Mouse (Mus musculus) lung, embryonic 15.5 days (tissue): ENCODE data around the gene Pmpca. TPM values are rescaled to one million over a fixed set of nuclear protein-coding genes. Genes with fewer than 3 reads are reported as not detected.

Experiments
- ATAC-seq: fragments of 200-750 bp; cut with Nextera tagmentation; 2 replicates; pipeline ENCODE4 v1.8.0; 2017; ENCODE audit warnings: moderate number of reproducible peaks, borderline replicate concordance; ENCODE audit not compliant: low FRiP score, low TSS enrichment; ENCODE audit errors: extremely low read depth
- H3K27ac ChIP-seq: fragments of 300-500 bp; sonication (generic); 2 replicates; pipeline ENCODE4 v1.5.1; 2015; ENCODE audit warnings: moderate library complexity, mild to moderate bottlenecking, inconsistent platforms
- H3K27me3 ChIP-seq: fragments of 300-500 bp; sonication (generic); 2 replicates; pipeline ENCODE4 v1.6.1; 2015; ENCODE audit warnings: inconsistent platforms
- H3K36me3 ChIP-seq: fragments of 300-500 bp; sonication (generic); 2 replicates; pipeline ENCODE4 v1.6.1; 2015; ENCODE audit warnings: inconsistent platforms
- H3K4me1 ChIP-seq: fragments of 300-500 bp; sonication (generic); 2 replicates; pipeline ENCODE4 v1.6.1; 2015; ENCODE audit warnings: inconsistent platforms
- H3K4me2 ChIP-seq: fragments of 300-500 bp; sonication (generic); 2 replicates; pipeline ENCODE4 v1.6.1; 2015; ENCODE audit warnings: inconsistent platforms, mild to moderate bottlenecking, moderate library complexity
- H3K4me3 ChIP-seq: fragments of 300-500 bp; sonication (generic); 2 replicates; pipeline ENCODE4 v1.5.1; 2015; ENCODE audit warnings: mild to moderate bottlenecking, inconsistent platforms
- H3K9ac ChIP-seq: fragments of 300-500 bp; sonication (generic); 2 replicates; pipeline ENCODE4 v1.6.1; 2015; ENCODE audit warnings: inconsistent platforms
- H3K9me3 ChIP-seq: fragments of 300-500 bp; sonication (generic); 2 replicates; pipeline ENCODE4 v1.6.1; 2016; ENCODE audit warnings: inconsistent platforms
- WGBS: fragments of 180-500 bp; shearing (Covaris S2); methylation state at CpG from one replicate; pipeline ENCODE4 v1.1.7; 2015; 5-methylcytosine and 5-hydroxymethylcytosine counted together
- polyA plus RNA-seq: library from polyadenylated mRNA; unstranded; fragments of >200 nt; fragmentation: Nextera tagmentation; extraction: Ambion mirVana; gene quantifications from 2 replicates; pipeline ENCODE4 v1.2.1, GENCODE M21; 2015

Gene Pmpca
- polyA plus RNA-seq, 1 experiment from 2014 or later = 99.7 TPM

GRCm38 (mm10) chr2:26409362-26409761, 20.2 kb downstream of the Pmpca start:
- no peaks in the 10 kb centered on the region for H3K9me3 ChIP-seq
- 0 out of 2 replicates have a peak overlapping the region, but pooled peaks have one; percentile 68 for H3K27ac ChIP-seq
- H3K4me3 ChIP-seq = peak overlapping the region; percentile 66
- no peaks in the 10 kb centered on the region for H3K27me3 ChIP-seq
- H3K4me1 ChIP-seq = peaks cover 31% of the 10 kb centered on the region
- 56% methylated on average over 3 of the region's 3 CpGs for WGBS
- H3K9ac ChIP-seq = no peak overlapping the region; the same call in 1 of the 2 replicates
- H3K36me3 ChIP-seq = peaks cover 45% of the 10 kb centered on the region; the same call in 1 of the 2 replicates
- H3K4me2 ChIP-seq = peak overlapping the region; percentile 79; the same call in 1 of the 2 replicates
- no peak for ATAC-seq

DNA sequence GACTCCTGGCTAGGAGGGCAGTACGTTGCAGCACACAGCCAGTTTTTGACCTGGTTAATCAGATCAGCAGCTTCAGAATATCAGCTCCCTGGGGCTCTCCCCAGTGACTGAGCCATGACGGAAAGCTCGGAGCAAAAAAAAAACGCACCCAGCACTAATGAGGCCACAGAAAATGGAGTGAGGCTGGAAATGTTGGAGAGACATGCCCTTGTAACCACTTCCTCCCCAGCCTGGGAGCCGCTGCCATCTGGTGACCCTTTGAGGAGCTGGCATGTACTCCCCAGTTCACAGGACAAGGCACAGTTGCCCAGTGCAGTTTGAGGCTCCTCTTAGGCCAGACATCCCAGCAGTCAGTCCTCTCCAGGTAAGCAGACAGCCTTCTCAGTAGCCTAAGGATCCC, 21.0 kb downstream of the Pmpca start:
- peaks cover 31% of the 10 kb centered on the region for H3K4me1 ChIP-seq
- H3K4me2 ChIP-seq = no peak overlapping the region
- no peak overlapping the region for H3K27ac ChIP-seq
- 77% methylated on average over 5 of the region's 5 CpGs for WGBS
- no peak overlapping the region for H3K4me3 ChIP-seq
- ATAC-seq = no peak
- H3K9me3 ChIP-seq = no peaks in the 10 kb centered on the region
- no peaks in the 10 kb centered on the region for H3K27me3 ChIP-seq
- H3K9ac ChIP-seq = no peak overlapping the region
- H3K36me3 ChIP-seq = peaks cover 52% of the 10 kb centered on the region

GRCm38 (mm10) chr2:26410931-26411411, 21.8 kb downstream of the Pmpca start:
- no peak for ATAC-seq
- Histone ChIP-seq H3K9me3 (no peaks in the 10 kb centered on the region), H3K27me3 (no peaks in the 10 kb centered on the region), H3K27ac (0 out of 2 replicates have a peak overlapping the region, but pooled peaks have one; percentile 5), H3K9ac (no peak overlapping the region), H3K4me2 (no peak overlapping the region), H3K4me1 (peaks cover 29% of the 10 kb centered on the region), H3K4me3 (no peak overlapping the region), H3K36me3 (peaks cover 55% of the 10 kb centered on the region)
- WGBS = 50% methylated on average over 4 of the region's 5 CpGs

GRCm38 (mm10) chr2:26417066-26417465, 27.9 kb downstream of the Pmpca start:
- H3K4me1 ChIP-seq = no peaks in the 10 kb centered on the region
- ATAC-seq = no peak
- H3K36me3 ChIP-seq = peaks cover 89% of the 10 kb centered on the region
- no peak overlapping the region for H3K4me3 ChIP-seq
- H3K9me3 ChIP-seq = no peaks in the 10 kb centered on the region
- H3K27me3 ChIP-seq = no peaks in the 10 kb centered on the region
- no peak overlapping the region for H3K27ac ChIP-seq
- no peak overlapping the region for H3K9ac ChIP-seq
- no peak overlapping the region for H3K4me2 ChIP-seq

- no peak for ATAC-seq
- Histone ChIP-seq H3K36me3 (peaks cover 94% of the 10 kb centered on the region), H3K9ac (no peak overlapping the region), H3K4me1 (no peaks in the 10 kb centered on the region), H3K4me2 (no peak overlapping the region), H3K27ac (no peak overlapping the region), H3K27me3 (no peaks in the 10 kb centered on the region), H3K9me3 (no peaks in the 10 kb centered on the region), H3K4me3 (no peak overlapping the region)
- WGBS = 78% methylated on average over 1 of the region's 1 CpGs
Observed at GRCm38 (mm10) chr2:26418120-26418519, 29.0 kb downstream of the Pmpca start.

GRCm38 (mm10) chr2:26421969-26422368, 32.8 kb downstream of the Pmpca start:
- H3K4me2 ChIP-seq = no peak overlapping the region
- H3K27me3 ChIP-seq = no peaks in the 10 kb centered on the region
- ATAC-seq = no peak
- no peak overlapping the region for H3K9ac ChIP-seq
- no peaks in the 10 kb centered on the region for H3K9me3 ChIP-seq
- peaks cover 94% of the 10 kb centered on the region for H3K36me3 ChIP-seq
- 93% methylated on average over 2 of the region's 2 CpGs for WGBS
- no peak overlapping the region for H3K4me3 ChIP-seq
- no peaks in the 10 kb centered on the region for H3K4me1 ChIP-seq
- H3K27ac ChIP-seq = no peak overlapping the region

GRCm38 (mm10) chr2:26423086-26423485, 33.9 kb downstream of the Pmpca start:
- Histone ChIP-seq H3K9me3 (no peaks in the 10 kb centered on the region), H3K27ac (no peak overlapping the region), H3K4me3 (no peak overlapping the region), H3K36me3 (peaks cover 93% of the 10 kb centered on the region), H3K4me2 (no peak overlapping the region), H3K27me3 (no peaks in the 10 kb centered on the region), H3K4me1 (no peaks in the 10 kb centered on the region), H3K9ac (no peak overlapping the region)
- 83% methylated on average over 1 of the region's 1 CpGs for WGBS
- ATAC-seq = no peak

DNA sequence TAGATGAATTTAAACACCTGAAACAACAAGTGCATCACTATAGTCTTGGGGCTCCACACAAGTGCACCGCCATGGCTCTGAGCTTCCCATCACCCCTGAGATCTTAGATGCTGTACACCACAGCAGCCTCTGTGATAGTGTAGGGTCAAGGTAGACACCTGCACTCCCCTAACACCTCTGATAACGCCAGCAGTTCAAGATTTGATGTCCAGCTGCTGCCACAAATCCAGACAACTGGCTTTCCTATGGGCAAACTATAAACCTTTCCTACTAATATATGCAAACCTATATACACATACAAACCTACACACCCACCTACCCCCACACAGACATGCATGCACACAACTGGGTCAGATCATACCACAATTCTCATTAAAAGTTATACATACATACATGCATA, 35.4 kb downstream of the Pmpca start:
- H3K36me3 ChIP-seq = peaks cover 96% of the 10 kb centered on the region
- no peaks in the 10 kb centered on the region for H3K9me3 ChIP-seq
- H3K9ac ChIP-seq = no peak overlapping the region
- no peak overlapping the region for H3K4me2 ChIP-seq
- WGBS = 87% methylated on average over 2 of the region's 2 CpGs
- no peaks in the 10 kb centered on the region for H3K4me1 ChIP-seq
- no peak overlapping the region for H3K27ac ChIP-seq
- no peak for ATAC-seq
- H3K27me3 ChIP-seq = no peaks in the 10 kb centered on the region
- no peak overlapping the region for H3K4me3 ChIP-seq

GRCm38 (mm10) chr2:26429851-26430250, 40.7 kb downstream of the Pmpca start:
- H3K4me3 ChIP-seq = no peak overlapping the region
- H3K4me1 ChIP-seq = no peaks in the 10 kb centered on the region
- 95% methylated on average over 5 of the region's 5 CpGs for WGBS
- no peaks in the 10 kb centered on the region for H3K9me3 ChIP-seq
- peaks cover 96% of the 10 kb centered on the region for H3K36me3 ChIP-seq
- H3K27ac ChIP-seq = no peak overlapping the region
- H3K4me2 ChIP-seq = no peak overlapping the region
- no peak for ATAC-seq
- no peaks in the 10 kb centered on the region for H3K27me3 ChIP-seq
- H3K9ac ChIP-seq = no peak overlapping the region

DNA sequence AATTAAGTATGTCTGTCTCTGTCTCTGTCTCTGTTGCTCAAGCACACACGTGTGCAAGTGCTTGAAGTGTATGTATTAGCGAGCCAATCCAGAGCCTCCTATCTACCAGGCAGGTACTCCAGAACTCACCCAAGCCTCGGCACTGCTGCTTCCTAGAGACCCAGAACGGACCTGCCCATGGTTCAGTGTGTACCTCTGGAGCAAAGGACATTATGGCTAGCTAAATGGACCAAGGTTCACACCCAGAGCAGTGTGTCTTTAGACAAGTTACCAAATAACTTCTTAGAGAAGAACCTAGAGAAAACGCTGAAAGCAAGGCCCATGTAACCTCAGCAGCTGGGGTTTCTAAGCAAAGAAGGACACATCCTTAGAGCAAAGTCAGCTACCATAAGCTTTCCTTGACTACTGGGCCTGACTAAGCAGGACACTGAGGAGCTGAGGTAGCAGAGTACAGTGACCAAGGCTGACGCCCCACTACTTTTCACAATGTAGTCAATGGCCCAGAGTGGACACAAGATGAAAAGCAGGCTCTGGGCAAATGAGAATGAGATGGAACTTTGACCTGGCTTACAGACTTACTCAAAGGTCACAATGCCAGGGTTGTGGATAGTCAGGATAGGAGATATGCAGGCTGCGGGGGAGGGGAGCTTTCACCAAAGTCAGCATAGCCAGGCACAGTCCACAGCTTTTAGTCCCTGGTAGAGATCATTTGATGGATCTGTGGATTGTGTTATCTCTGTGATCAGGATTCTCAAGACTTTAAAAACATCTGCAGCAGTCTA, 45.8 kb downstream of the Pmpca start:
- H3K36me3 ChIP-seq = peaks cover 85% of the 10 kb centered on the region

GRCm38 (mm10) chr2:26437221-26437620, 48.1 kb downstream of the Pmpca start:
- Histone ChIP-seq H3K9ac (no peak overlapping the region), H3K4me2 (no peak overlapping the region), H3K4me3 (no peak overlapping the region), H3K9me3 (no peaks in the 10 kb centered on the region), H3K27me3 (no peaks in the 10 kb centered on the region), H3K27ac (no peak overlapping the region), H3K4me1 (peaks cover 10% of the 10 kb centered on the region; the same call in 1 of the 2 replicates), H3K36me3 (peaks cover 82% of the 10 kb centered on the region)
- ATAC-seq = no peak
- WGBS = 69% methylated on average over 4 of the region's 4 CpGs

More for the DNA sequence above, 45.8 kb downstream of the Pmpca start:
- H3K9ac ChIP-seq = no peak overlapping the region
- H3K4me1 ChIP-seq = peaks cover 10% of the 10 kb centered on the region; the same call in 1 of the 2 replicates
- H3K9me3 ChIP-seq = no peaks in the 10 kb centered on the region
- no peak for ATAC-seq
- WGBS = 87% methylated on average over 7 of the region's 7 CpGs
- H3K27ac ChIP-seq = no peak overlapping the region
- H3K4me3 ChIP-seq = no peak overlapping the region
- no peak overlapping the region for H3K4me2 ChIP-seq
- no peaks in the 10 kb centered on the region for H3K27me3 ChIP-seq

- WGBS = 88% methylated on average over 7 of the region's 7 CpGs
- Histone ChIP-seq H3K27me3 (no peaks in the 10 kb centered on the region), H3K36me3 (peaks cover 71% of the 10 kb centered on the region), H3K4me3 (no peak overlapping the region), H3K9me3 (no peaks in the 10 kb centered on the region), H3K4me1 (peaks cover 19% of the 10 kb centered on the region), H3K27ac (no peak overlapping the region), H3K9ac (no peak overlapping the region), H3K4me2 (no peak overlapping the region)
- ATAC-seq = no peak
Observed at GRCm38 (mm10) chr2:26438373-26438772, 49.2 kb downstream of the Pmpca start.
